Mouse (Mus musculus): Measurements from ENCODE around the gene C7. TPM values are rescaled to one million over a fixed set of nuclear protein-coding genes. Genes with fewer than 3 reads are reported as not detected.

Gene C7
- polyA plus RNA-seq, 2 experiments, result 0.01 to 0.06 TPM

DNA sequence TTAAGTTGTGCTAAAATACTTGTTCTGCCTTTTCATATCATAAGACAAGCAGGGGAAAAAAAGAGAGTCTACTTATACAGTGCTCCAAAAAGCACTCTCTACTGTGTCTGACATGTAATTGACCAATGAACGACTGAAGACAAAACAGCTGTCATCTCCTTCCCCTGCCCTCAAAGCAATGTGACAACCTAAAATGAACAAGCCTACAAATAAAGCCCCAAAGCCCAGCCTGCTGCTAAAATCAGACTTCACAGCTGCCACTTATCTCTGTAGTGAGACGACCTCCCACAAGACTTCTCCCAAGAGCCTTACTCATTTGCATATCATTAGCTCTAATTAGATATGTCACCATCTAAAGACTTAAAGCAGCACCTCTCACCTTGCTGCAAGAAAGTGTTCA lies 60.6 kb downstream of the C7 start:
- H3K4me1 ChIP-seq (replicated peaks; ENCODE audit: control insufficient read depth in 2 of 2, insufficient read depth in 2 of 2, low read length in 1 of 2), result no peaks in the 10 kb centered on the region
- 20% methylated on average over 2 of the region's 2 CpGs for WGBS (ENCODE audit: insufficient replicate concordance)
- H3K27me3 ChIP-seq (ENCODE audit: control insufficient read depth, insufficient read depth, low read length), result no peaks in the 10 kb centered on the region
- H3K36me3 ChIP-seq (replicated peaks; ENCODE audit: control insufficient read depth, insufficient read depth, low read depth), result no peaks in the 10 kb centered on the region
- H3K4me3 ChIP-seq (ENCODE audit: insufficient read depth in 1 of 2, low read depth in 2 of 2, low read length in 2 of 2), result no peak overlapping the region
- no peak overlapping the region for H3K4me2 ChIP-seq (ENCODE audit: low read depth)
- H3K27ac ChIP-seq, result no peak overlapping the region
- H3K9me3 ChIP-seq (ENCODE audit: control insufficient read depth, low read length), result no peaks in the 10 kb centered on the region
- DNase-seq (ENCODE audit: low read depth in 3 of 3, low spot score in 3 of 3) (no peak), ATAC-seq (ENCODE audit: insufficient read depth) (no peak)
- no peak for TF ChIP-seq EP300 (IDR thresholded peaks at IDR 0.05; ENCODE audit: low read depth)
- TF ChIP-seq CTCF (IDR thresholded peaks at IDR 0.05; ENCODE audit: low read depth), result no peak
- H3K9ac ChIP-seq (replicated peaks), result no peak overlapping the region

DNA sequence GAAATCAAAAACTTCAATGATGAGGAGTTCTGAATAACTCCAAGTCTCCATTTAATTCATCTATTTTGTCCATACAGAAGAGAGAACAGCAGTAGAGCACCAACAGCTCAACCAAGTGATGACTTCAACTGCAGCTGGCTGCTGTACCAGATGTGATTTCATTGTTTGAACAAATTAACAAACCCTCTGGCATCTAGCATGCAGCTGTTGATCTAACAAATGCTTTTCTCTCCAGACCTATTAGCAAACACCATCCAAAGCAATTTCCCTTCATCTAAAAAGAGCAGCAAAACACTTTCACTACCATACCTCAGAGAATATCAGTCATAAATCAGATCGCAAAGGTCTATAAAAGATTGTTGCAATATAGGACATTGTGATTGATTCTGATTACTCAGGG lies 90.2 kb downstream of the C7 start:
- no peak overlapping the region for H3K9ac ChIP-seq (replicated peaks)
- ATAC-seq (ENCODE audit: insufficient read depth), result no peak
- H3K27me3 ChIP-seq (ENCODE audit: control insufficient read depth, insufficient read depth, low read length), result no peaks in the 10 kb centered on the region
- H3K36me3 ChIP-seq (replicated peaks; ENCODE audit: control insufficient read depth, insufficient read depth, low read depth), result no peaks in the 10 kb centered on the region
- TF ChIP-seq CTCF (IDR thresholded peaks at IDR 0.05; ENCODE audit: low read depth) (no peak), EP300 (IDR thresholded peaks at IDR 0.05; ENCODE audit: low read depth) (no peak)
- no peaks in the 10 kb centered on the region for H3K4me1 ChIP-seq (replicated peaks; ENCODE audit: control insufficient read depth in 2 of 2, insufficient read depth in 2 of 2, low read length in 1 of 2)
- 85% methylated on average over 1 of the region's 1 CpGs for WGBS (ENCODE audit: insufficient replicate concordance)
- H3K27ac ChIP-seq, result no peak overlapping the region
- H3K4me2 ChIP-seq (ENCODE audit: low read depth), result no peak overlapping the region
- H3K9me3 ChIP-seq (ENCODE audit: control insufficient read depth, low read length), result no peaks in the 10 kb centered on the region
- DNase-seq (ENCODE audit: low read depth in 3 of 3, low spot score in 3 of 3), result no peak
- H3K4me3 ChIP-seq (ENCODE audit: insufficient read depth in 1 of 2, low read depth in 2 of 2, low read length in 2 of 2), result no peak overlapping the region

Other genes with a start within 250 kb of the C7 start
- gene Mroh2b, start 165.0 kb downstream of the C7 start, polyA plus RNA-seq (2012; rRNA removed), result not detected in 2 replicates
- not detected in 2 replicates for gene Mroh2b, start 165.0 kb downstream of the C7 start, polyA plus RNA-seq (2014; fragmentation: Nextera tagmentation; extraction: Ambion mirVana)
- 0.57 and 0.63 TPM in 2 replicates for gene Card6, start 44.8 kb upstream of the C7 start, polyA plus RNA-seq (2012; rRNA removed)
- gene Card6, start 44.8 kb upstream of the C7 start, polyA plus RNA-seq (2014; fragmentation: Nextera tagmentation; extraction: Ambion mirVana), result 0.74 and 1.00 TPM in 2 replicates
- 259 and 884 TPM in 2 replicates for gene Rpl37, start 52.9 kb upstream of the C7 start, polyA plus RNA-seq (2012; rRNA removed)
- 547 and 570 TPM in 2 replicates for gene Rpl37, start 52.9 kb upstream of the C7 start, polyA plus RNA-seq (2014; fragmentation: Nextera tagmentation; extraction: Ambion mirVana)
- gene Prkaa1, start 80.1 kb upstream of the C7 start, polyA plus RNA-seq (2012; rRNA removed), result 6.6 and 8.6 TPM in 2 replicates
- 15.7 and 16.6 TPM in 2 replicates for gene Prkaa1, start 80.1 kb upstream of the C7 start, polyA plus RNA-seq (2014; fragmentation: Nextera tagmentation; extraction: Ambion mirVana)
- 3.1 and 6.6 TPM in 2 replicates for gene Ttc33, start 121.8 kb upstream of the C7 start, polyA plus RNA-seq (2012; rRNA removed)
- gene Ttc33, start 121.8 kb upstream of the C7 start, polyA plus RNA-seq (2014; fragmentation: Nextera tagmentation; extraction: Ambion mirVana), result 13.6 and 13.9 TPM in 2 replicates
- 1.3 TPM in 2 replicates for gene Ptger4, start 180.4 kb upstream of the C7 start, polyA plus RNA-seq (2012; rRNA removed)
- 1.5 and 1.9 TPM in 2 replicates for gene Ptger4, start 180.4 kb upstream of the C7 start, polyA plus RNA-seq (2014; fragmentation: Nextera tagmentation; extraction: Ambion mirVana)